Mouse (Mus musculus) heart, adult 9 months (tissue): ENCODE data around the gene Ddx42.
A peak's percentile ranks its signal among the peaks of the same experiment; 100 is the strongest.
"Not testable (repeated sequence)": the region's sequence is repeated elsewhere in the genome, so short reads cannot be mapped to it uniquely, and the experiment has no call there.

Experiments used
- DNase-seq, 2 experiments: peaks; one replicate each; pipeline ENCODE4 v3.0.0; 2022; ENCODE audit warnings: low spot score in 2 of 2

Ddx42 gene

GRCm38 (mm10) chr11:106201337-106202122 is 15.2 kb upstream of the Ddx42 start:
- no peak for DNase-seq

GRCm38 (mm10) chr11:106202123-106202465 is 14.6 kb upstream of the Ddx42 start, which contains the start of gene Strada:
Gene Strada, minus strand, starts transcription at chr11:106202168.
- no peak for DNase-seq

GRCm38 (mm10) chr11:106212771-106213170 is 4.0 kb upstream of the Ddx42 start:
- peak in 1 of 2 experiments; percentile 30 for DNase-seq

GRCm38 (mm10) chr11:106214856-106215255 is 1.9 kb upstream of the Ddx42 start:
- no peak for DNase-seq

GRCm38 (mm10) chr11:106215450-106215859 is 1.3 kb upstream of the Ddx42 start:
- no peak for DNase-seq

- peak; percentile 97 to 98 for DNase-seq
Measured at GRCm38 (mm10) chr11:106215927-106216729, 598 bp upstream of the Ddx42 start, which contains the start of gene Ccdc47. Gene Ccdc47, minus strand, starts transcription at chr11:106216344.

GRCm38 (mm10) chr11:106220603-106221002 is 3.9 kb downstream of the Ddx42 start:
- DNase-seq: no peak

GRCm38 (mm10) chr11:106233978-106234377 is 17.3 kb downstream of the Ddx42 start:
- DNase-seq: not testable (repeated sequence)

DNA sequence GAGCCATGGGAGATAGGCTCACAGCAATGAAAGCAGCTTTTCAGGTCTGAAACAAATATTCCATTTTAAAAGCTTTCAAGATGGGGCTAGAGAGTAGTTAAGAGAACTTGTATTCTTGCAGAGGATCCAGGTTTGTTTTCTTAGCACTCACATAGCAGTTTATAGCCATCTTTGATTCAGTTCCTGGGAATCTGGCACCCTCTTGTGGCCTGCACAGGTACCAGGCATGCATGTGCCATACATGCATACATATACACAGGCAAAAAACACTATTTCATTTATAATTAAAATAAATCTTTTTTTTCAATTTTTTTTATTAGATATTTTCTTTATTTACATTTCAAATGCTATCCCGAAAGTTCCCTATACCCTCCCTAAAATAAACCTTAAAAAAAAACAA is 30.1 kb downstream of the Ddx42 start:
- no peak for DNase-seq

DNA sequence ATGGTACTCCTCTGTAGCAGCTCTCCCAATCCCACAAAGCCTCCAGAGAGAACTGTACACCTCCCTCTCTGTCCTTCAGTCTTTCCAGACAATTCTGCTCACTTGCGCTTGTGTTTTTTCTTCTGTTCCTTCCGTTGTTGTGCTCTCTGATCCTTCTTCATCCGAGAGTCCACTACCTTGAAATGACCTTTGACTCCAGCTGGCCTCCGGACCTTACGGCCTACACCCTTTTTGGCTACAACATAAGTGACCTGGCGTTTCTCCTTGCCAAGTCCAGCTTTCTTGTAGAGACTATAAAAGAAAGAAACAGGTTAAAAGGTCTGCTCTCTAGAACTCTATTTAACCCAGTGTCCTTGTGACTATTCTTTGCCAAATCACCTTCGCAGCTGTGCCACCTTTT is 32.6 kb downstream of the Ddx42 start:
- no peak for DNase-seq

DNA sequence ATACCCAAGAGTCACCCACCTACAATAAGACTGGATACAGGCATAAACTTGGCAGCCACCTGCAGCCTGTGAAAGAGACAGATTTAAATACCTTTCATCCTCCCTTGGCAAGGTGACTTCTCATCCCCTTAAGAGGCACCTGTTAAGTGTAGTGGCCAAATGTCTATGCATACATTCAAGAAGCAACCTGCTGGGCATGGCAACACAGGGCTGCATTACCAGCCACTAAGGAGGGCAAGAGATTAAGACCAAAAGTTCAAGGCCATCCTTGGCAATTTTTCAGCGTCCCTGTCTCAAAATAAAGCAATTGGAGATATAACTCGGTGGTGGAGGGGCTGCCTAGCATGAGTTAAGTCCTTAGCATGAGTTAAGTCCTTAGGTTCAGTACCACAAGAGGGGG is 38.0 kb downstream of the Ddx42 start:
- no peak for DNase-seq

DNA sequence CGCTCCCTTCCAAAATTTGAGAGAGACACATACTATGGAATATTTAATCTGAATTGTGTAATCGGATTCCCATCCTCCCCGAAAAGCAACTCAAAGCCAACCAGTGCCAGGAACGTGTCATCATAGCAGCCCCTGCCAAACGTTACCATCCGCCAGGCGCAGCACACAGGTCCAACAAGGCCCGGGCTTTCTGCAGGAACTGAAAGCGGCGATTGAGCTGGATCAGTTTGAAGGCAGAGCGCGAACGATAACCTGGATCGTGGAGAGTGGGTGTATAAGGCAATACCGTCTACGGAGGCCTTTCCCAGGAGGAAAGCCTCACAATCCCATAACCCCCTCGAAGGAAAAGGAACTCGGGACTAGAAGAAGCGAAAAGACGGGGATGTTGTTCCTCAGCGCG is 38.4 kb downstream of the Ddx42 start:
- DNase-seq: no peak

DNA sequence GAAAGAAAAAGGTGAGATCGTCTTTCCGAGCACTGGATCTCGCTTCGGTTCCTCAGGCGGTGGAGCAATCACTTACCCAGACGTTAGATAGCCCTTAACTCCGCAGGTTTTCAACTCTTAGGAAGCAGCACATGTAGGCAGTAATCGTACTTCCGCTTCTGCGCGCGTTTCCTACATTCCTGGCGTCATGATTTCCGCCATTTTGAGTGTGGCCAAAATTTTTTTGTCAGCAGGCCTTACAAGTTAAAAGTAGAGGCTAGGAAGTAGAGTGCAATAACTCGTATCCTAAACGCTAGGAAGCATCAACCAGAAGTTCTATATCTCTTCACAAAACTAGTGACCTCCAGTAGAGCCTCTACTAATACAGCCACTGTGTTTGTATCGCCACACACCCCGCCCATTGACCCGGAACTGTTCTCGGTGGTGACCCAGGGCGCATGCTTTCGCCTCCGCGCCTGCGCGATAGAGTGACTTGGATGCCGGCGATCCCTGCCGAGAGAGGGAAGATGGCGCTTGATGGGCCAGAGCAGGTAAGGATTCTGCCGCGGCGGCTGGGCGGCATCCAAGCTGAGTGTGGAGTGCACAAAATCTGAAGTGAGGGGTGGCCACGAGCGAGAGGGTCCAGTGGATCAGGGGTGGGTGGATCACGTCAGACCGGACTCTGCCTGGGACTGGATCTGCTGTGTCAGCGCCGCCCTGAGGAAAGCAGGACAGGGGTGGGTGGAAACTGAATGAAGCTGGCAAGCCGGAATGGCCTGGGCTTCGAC is 39.1 kb downstream of the Ddx42 start, which contains the start of the genes Ftsj3 and Psmc5:
Gene Ftsj3 (minus strand): TSS at position 395 of the 767 bp plus-strand sequence.
Gene Psmc5 (plus strand): TSS at position 470 of the 767 bp plus-strand sequence.
- peak; percentile 95 to 99 for DNase-seq

GRCm38 (mm10) chr11:106256775-106257174 is 40.0 kb downstream of the Ddx42 start:
- no peak for DNase-seq

- DNase-seq: no peak
Measured at GRCm38 (mm10) chr11:106260826-106261450, 44.2 kb downstream of the Ddx42 start.

DNA sequence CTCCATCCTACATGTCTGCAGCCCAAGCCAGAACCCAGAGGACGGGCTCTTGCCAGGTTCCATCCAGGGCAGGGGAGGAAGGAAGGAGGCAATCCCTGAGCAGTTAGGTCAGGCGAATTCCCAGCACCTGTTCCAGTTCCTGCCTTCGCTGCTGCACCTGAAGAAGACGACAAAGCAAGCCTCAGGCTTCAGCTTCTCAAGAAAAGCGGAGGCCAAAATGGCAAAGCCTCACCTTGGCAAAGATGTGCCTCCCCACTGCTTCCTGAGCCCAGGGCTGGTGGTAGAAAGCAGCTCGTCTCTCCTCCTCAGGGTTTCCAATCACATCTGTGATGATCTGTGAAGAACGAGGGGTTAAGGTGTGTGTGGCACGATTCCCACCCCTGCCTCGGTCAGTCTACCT is 47.2 kb downstream of the Ddx42 start:
- DNase-seq: no peak

GRCm38 (mm10) chr11:106264988-106265387 is 48.3 kb downstream of the Ddx42 start:
- no peak for DNase-seq

GRCm38 (mm10) chr11:106265570-106265969 is 48.8 kb downstream of the Ddx42 start:
- no peak for DNase-seq

- DNase-seq: no peak
Measured at GRCm38 (mm10) chr11:106266431-106266830, 49.7 kb downstream of the Ddx42 start.

DNA sequence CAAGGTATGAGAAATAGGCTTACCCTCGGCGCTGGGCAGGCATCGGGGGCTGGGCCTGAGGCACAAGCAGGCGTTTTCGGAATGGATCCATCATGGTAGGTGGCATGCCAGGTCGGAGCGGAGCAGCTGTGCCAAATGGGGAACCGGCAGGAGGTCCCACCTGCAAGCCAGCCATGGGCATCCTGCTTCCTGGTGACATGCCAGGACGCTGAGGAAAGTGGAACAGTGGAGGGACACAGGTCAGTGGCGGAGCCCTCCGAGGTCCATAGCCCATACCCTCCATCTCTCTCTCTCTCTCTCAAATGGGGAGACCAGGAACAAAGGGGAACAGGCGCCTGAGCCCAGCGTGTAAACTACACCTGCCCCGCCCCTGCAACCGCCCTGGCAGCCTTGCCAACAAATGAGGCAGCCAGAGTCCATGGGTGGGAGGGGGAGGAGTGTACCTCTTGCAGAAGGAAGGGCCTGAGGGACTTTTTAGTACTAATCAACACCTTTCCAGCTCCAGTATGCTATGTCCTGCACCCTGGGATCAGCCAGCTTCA is 50.7 kb downstream of the Ddx42 start:
- peak in 1 of 2 experiments; percentile 27 for DNase-seq

GRCm38 (mm10) chr11:106267871-106268270 is 51.1 kb downstream of the Ddx42 start:
- DNase-seq: no peak
